Mouse (Mus musculus): Measurements from ENCODE around the gene Sp1. TPM values are rescaled to one million over a fixed set of nuclear protein-coding genes. Genes with fewer than 3 reads are reported as not detected.

Gene Sp1
- total and polyA plus RNA-seq, 3 experiments = 35.8 to 93.8 (median 50.5) TPM

DNA sequence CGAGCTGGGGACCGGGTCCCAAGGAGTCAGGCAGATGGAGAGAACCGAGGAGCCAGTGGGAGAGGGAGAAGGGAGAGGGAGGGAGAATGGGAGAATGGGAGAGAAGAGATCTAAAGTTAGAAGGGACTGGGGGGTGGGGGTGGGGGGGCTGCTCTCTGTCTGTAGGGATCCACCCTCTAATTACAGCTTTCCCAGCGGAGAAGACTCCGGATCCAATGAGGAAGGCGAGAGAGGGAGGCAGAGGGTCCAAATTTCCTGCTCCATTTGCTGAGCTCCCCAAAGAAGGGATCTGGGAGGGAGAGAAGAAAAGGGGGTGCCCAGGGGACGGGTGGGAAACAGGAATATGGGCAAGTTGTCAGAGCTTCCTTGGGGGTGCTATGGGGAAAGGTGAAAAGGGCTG, 39.7 kb upstream of the Sp1 start:
- DNase-seq (ENCODE audit: low spot score) (no peak), ATAC-seq (ENCODE audit: extremely low read depth, insufficient number of reproducible peaks, low FRiP score, poor library complexity, severe bottlenecking) (no peak)
- TF ChIP-seq GATA2 (IDR thresholded peaks at IDR 0.05; ENCODE audit: borderline replicate concordance, low read depth, low read length) (no peak), GATA1 (IDR thresholded peaks at IDR 0.05; ENCODE audit: borderline replicate concordance, low read length) (no peak)
- H3K9me3 ChIP-seq (replicated peaks) = no peaks in the 10 kb centered on the region
- H3K27me3 ChIP-seq (ENCODE audit: insufficient read depth, low read length) = peaks cover 77% of the 10 kb centered on the region
- no peaks in the 10 kb centered on the region for H3K36me3 ChIP-seq (replicated peaks)
- H3K4me3 ChIP-seq (ENCODE audit: low read depth, low read length) = no peak overlapping the region
- H3K4me1 ChIP-seq (ENCODE audit: insufficient read depth, low read depth, low read length) = peaks cover 31% of the 10 kb centered on the region

DNA sequence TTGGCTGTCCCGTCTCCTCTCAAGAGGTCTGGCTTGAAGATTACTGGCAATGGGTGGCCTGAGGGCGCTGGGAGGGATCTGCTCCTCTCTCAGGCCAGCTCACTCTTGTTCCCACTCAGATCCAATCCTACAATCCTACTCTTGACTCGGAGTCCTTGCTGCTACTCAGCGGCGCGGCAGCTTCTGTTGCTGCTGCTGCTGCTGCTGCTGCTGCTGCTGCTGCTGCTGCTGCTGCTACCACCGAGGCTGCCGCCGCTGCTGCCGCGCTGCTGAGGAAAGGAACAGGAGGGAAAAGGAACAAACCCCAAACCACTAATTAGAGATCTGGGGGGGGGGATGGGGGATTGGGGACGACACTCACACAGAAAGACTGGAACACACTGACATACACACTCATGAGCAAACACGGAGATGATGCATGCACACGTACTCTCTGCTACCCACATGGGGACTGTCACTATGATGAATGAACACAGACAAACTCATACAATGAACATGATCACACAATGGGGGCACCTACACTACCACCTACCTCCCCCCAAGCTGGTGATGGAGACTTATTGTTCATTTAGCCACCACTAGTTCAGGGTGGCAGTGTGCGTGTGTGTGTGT, 39.1 kb upstream of the Sp1 start, which contains the start of gene Sp7:
Gene Sp7 (minus strand): TSS at position 450 of the 612 bp plus-strand sequence.
- peaks cover 79% of the 10 kb centered on the region for H3K27me3 ChIP-seq (ENCODE audit: insufficient read depth, low read length)
- no peak for DNase-seq (ENCODE audit: low spot score)
- no peak for ATAC-seq (ENCODE audit: extremely low read depth, insufficient number of reproducible peaks, low FRiP score, poor library complexity, severe bottlenecking)
- no peak within 1 kb of the TSS; the same call in 1 of the 2 replicates for H3K4me3 ChIP-seq (ENCODE audit: low read depth, low read length)
- H3K4me1 ChIP-seq (ENCODE audit: insufficient read depth, low read depth, low read length) = peaks cover 34% of the 10 kb centered on the region
- H3K36me3 ChIP-seq (replicated peaks) = no peaks in the 10 kb centered on the region
- TF ChIP-seq GATA2 (IDR thresholded peaks at IDR 0.05; ENCODE audit: borderline replicate concordance, low read depth, low read length) (no peak), POLR2AphosphoS5 (IDR thresholded peaks at IDR 0.05; ENCODE audit: insufficient replicate concordance, low read depth, low read length) (no peak), CTCF (IDR thresholded peaks at IDR 0.05; ENCODE audit: low read depth, low read length) (no peak), GATA1 (IDR thresholded peaks at IDR 0.05; ENCODE audit: borderline replicate concordance, low read length) (no peak), TAL1 (conservative IDR thresholded peaks at IDR 0.05; ENCODE audit: low read depth, low read length) (no peak)
- H3K9me3 ChIP-seq (replicated peaks) = no peaks in the 10 kb centered on the region

DNA sequence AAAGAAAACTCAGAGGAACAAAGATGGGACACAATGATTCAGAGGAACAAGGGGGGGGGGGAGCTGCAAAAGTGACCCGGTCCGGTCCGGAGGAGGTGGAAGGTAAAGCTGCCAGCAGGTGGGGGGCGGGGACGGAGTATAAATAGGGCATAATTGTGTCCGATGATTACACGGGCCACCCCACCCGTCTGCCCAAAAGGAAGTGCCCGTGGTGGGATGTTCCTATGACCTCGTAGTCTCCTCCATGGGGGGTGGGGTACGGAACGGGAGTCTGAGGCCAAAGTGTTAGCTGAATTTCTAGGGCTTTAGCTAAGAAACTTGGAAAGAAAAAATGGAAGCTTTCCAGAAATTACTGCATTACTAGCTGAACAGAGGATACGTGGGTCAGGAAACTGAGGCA, 36.0 kb upstream of the Sp1 start:
- ATAC-seq (ENCODE audit: extremely low read depth, insufficient number of reproducible peaks, low FRiP score, poor library complexity, severe bottlenecking) (no peak), DNase-seq (ENCODE audit: low spot score) (no peak)
- Histone ChIP-seq H3K9me3 (replicated peaks) (no peaks in the 10 kb centered on the region), H3K27me3 (ENCODE audit: insufficient read depth, low read length) (peaks cover 78% of the 10 kb centered on the region), H3K4me3 (ENCODE audit: low read depth, low read length) (no peak overlapping the region), H3K4me1 (ENCODE audit: insufficient read depth, low read depth, low read length) (peaks cover 24% of the 10 kb centered on the region), H3K36me3 (replicated peaks) (no peaks in the 10 kb centered on the region)
- TF ChIP-seq GATA2 (IDR thresholded peaks at IDR 0.05; ENCODE audit: borderline replicate concordance, low read depth, low read length) (no peak), TAL1 (conservative IDR thresholded peaks at IDR 0.05; ENCODE audit: low read depth, low read length) (no peak), POLR2AphosphoS5 (IDR thresholded peaks at IDR 0.05; ENCODE audit: insufficient replicate concordance, low read depth, low read length) (no peak), GATA1 (IDR thresholded peaks at IDR 0.05; ENCODE audit: borderline replicate concordance, low read length) (no peak), CTCF (IDR thresholded peaks at IDR 0.05; ENCODE audit: low read depth, low read length) (no peak)

DNA sequence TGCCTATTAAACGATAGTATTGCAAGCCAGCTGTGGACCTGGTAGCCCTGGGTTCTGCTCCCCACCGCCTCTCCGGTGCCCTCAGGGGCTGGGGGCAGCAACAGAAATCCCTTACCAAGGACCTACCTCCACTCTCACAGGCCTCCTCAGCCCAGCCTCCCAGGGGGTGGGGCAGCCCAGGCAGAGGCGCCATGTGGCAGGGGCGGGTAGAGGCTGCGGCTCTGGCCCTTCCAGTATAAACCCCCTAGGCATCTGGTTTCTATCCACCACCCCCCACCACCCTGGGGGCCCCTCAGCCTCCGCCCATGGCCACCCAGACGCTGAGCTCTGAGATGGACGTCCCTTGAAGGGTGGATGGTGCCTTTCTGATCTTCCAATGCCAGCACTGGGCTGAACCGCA, 35.2 kb upstream of the Sp1 start:
- H3K4me3 ChIP-seq (ENCODE audit: low read depth, low read length) = no peak overlapping the region
- ATAC-seq (ENCODE audit: extremely low read depth, insufficient number of reproducible peaks, low FRiP score, poor library complexity, severe bottlenecking) = no peak
- DNase-seq (ENCODE audit: low spot score) = no peak
- peaks cover 78% of the 10 kb centered on the region for H3K27me3 ChIP-seq (ENCODE audit: insufficient read depth, low read length)
- H3K9me3 ChIP-seq (replicated peaks) = no peaks in the 10 kb centered on the region
- H3K4me1 ChIP-seq (ENCODE audit: insufficient read depth, low read depth, low read length) = peaks cover 22% of the 10 kb centered on the region
- H3K36me3 ChIP-seq (replicated peaks) = no peaks in the 10 kb centered on the region
- TF ChIP-seq GATA1 (IDR thresholded peaks at IDR 0.05; ENCODE audit: borderline replicate concordance, low read length) (no peak), CTCF (IDR thresholded peaks at IDR 0.05; ENCODE audit: low read depth, low read length) (no peak), GATA2 (IDR thresholded peaks at IDR 0.05; ENCODE audit: borderline replicate concordance, low read depth, low read length) (no peak), TAL1 (conservative IDR thresholded peaks at IDR 0.05; ENCODE audit: low read depth, low read length) (no peak), POLR2AphosphoS5 (IDR thresholded peaks at IDR 0.05; ENCODE audit: insufficient replicate concordance, low read depth, low read length) (no peak)

DNA sequence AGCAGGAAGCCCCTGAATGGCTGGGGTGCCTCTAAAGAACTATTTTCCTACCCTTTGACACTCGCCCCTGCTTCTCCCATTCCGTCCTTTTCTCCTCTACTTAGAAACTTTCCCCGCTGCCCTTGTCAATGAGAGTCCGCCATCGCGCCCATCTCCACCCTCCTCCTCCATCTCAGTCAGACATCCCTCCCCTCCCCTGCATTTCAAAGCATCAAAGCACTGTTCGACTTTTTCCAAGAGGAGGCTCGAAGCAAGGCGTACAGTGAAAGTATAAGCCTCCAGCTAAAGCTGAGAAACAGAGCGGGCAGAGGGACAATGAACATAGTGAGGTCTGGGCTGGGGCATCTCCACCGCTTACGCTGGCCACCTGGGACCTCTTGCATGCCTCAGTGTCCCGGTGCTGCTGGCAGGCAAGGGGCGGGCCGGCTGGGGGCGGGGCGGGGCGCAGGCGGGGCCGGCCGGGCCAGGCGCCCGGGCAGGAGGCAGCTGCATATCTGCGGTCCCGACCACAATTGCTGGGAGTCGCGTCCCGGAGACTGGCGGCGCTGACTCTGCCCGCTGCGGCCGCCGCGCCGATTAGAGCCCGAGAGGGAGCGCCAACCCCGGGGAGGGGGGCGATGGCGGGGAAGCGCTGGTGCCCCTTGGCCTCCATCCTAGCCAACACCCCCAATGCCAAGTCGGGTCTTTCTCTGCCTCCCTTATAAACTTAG, 29.3 kb upstream of the Sp1 start:
- DNase-seq (ENCODE audit: low spot score) (peak; percentile 70), ATAC-seq (ENCODE audit: extremely low read depth, insufficient number of reproducible peaks, low FRiP score, poor library complexity, severe bottlenecking) (no peak; the same call in 1 of the 2 replicates)
- peaks cover 55% of the 10 kb centered on the region for H3K27me3 ChIP-seq (ENCODE audit: insufficient read depth, low read length)
- H3K9me3 ChIP-seq (replicated peaks) = no peaks in the 10 kb centered on the region
- H3K4me1 ChIP-seq (ENCODE audit: insufficient read depth, low read depth, low read length) = peaks cover 33% of the 10 kb centered on the region
- H3K36me3 ChIP-seq (replicated peaks) = no peaks in the 10 kb centered on the region
- TF ChIP-seq TAL1 (conservative IDR thresholded peaks at IDR 0.05; ENCODE audit: low read depth, low read length) = no peak
- TF ChIP-seq CTCF (IDR thresholded peaks at IDR 0.05; ENCODE audit: low read depth, low read length) = no peak
- H3K4me3 ChIP-seq (ENCODE audit: low read depth, low read length) = peak overlapping the region; percentile 74

DNA sequence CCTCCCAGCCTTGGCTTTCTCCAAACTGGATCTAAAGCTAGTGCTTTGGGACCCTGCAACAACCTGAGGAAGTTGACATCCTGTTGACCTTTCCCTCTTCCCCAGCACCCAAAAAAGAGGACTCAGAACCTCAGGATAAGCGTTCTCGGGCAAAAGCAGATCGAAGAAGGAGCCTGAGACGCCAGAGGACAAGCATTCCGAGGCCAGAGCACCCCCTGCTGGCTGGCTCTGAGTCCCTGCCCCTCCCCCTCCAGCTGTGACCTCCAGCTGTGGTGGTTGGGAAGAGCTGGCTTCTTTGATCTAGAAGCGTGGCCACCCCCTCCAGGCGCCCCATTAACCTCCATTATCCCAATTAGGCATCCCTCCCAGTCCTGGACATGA, 28.8 kb upstream of the Sp1 start:
- H3K4me1 ChIP-seq (ENCODE audit: insufficient read depth, low read depth, low read length) = peaks cover 28% of the 10 kb centered on the region
- peak overlapping the region; percentile 74 for H3K4me3 ChIP-seq (ENCODE audit: low read depth, low read length)
- H3K36me3 ChIP-seq (replicated peaks) = no peaks in the 10 kb centered on the region
- DNase-seq (ENCODE audit: low spot score) (peak; percentile 75), ATAC-seq (ENCODE audit: extremely low read depth, insufficient number of reproducible peaks, low FRiP score, poor library complexity, severe bottlenecking) (peak; percentile 51; the same call in 1 of the 2 replicates)
- peaks cover 49% of the 10 kb centered on the region for H3K27me3 ChIP-seq (ENCODE audit: insufficient read depth, low read length)
- no peaks in the 10 kb centered on the region for H3K9me3 ChIP-seq (replicated peaks)
- TF ChIP-seq CTCF (IDR thresholded peaks at IDR 0.05; ENCODE audit: low read depth, low read length) (peak; percentile 59), TAL1 (conservative IDR thresholded peaks at IDR 0.05; ENCODE audit: low read depth, low read length) (no peak)
